Mouse (Mus musculus): ENCODE results near the gene Dhcr24. TPM values are rescaled to one million over a fixed set of nuclear protein-coding genes. Genes with fewer than 3 reads are reported as not detected.
A peak's percentile ranks its signal among the peaks of the same experiment; 100 is the strongest.

Gene Dhcr24
- polyA plus RNA-seq, 1 experiment = 89.2 TPM

DNA sequence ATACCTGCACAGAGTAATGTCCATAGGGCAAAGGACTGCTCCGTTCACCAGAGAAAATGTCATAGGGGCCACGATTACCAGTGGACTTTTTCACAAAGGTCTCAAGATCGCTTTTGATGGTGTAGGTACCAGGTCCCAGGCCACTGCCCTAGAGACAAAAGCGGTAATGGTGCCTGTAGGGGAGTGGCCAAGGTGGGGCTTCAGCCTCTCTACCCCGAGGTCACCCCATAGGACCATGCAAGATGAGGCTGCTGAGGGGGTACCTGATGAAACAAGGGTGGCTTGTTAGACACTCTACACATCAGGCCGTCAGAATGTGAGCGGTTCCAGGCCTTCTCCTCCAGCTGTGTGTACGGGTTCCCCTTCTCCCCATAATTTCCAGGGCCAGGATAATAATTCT, 52.3 kb downstream of the Dhcr24 start:
- DNase-seq (ENCODE audit: low read depth) = no peak
- no peak for TF ChIP-seq POLR2A (IDR thresholded peaks at IDR 0.05; ENCODE audit: borderline replicate concordance, extremely low read depth, insufficient read depth, insufficient read length, poor library complexity, severe bottlenecking)
- TF ChIP-seq CTCF (IDR thresholded peaks at IDR 0.05; ENCODE audit: borderline replicate concordance, extremely low read depth, insufficient read depth, insufficient read length) = no peak

- TF ChIP-seq CTCF (IDR thresholded peaks at IDR 0.05; ENCODE audit: borderline replicate concordance, extremely low read depth, insufficient read depth, insufficient read length) = no peak
- no peak for TF ChIP-seq POLR2A (IDR thresholded peaks at IDR 0.05; ENCODE audit: borderline replicate concordance, extremely low read depth, insufficient read depth, insufficient read length, poor library complexity, severe bottlenecking)
- no peak for DNase-seq (ENCODE audit: low read depth)
Measured at GRCm38 (mm10) chr4:106613560-106613959, 52.7 kb downstream of the Dhcr24 start.

DNA sequence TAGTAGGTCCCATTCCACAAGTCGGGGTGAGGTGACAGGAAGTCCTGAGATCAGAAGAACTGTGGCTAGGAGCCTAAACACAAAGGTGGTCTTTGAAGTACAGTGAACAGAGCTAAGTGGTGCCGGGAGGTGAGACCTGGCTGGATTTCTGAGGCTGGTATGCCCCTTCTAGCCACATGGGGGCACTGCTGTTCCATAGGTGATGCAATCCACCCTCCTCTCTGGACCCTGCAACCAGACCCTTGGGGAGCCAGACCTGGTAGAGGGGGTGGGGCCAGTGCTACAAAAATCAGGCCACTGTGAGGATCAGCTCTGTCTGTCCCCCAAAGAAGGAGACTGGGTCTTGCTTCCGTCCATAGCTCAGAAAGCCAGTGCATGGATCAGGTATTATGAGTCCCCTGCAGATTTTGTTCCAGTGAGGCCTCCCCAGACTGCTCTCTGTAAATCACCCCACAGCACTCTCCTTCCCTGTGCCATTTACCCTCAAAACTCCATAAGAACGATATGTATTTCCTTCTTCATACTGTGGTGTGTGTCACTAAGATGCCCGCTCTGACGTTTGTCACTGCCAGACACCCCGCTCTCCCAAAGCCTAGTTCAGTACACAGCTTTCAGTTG, 53.5 kb downstream of the Dhcr24 start:
- peak; percentile 76 for DNase-seq (ENCODE audit: low read depth)
- TF ChIP-seq CTCF (IDR thresholded peaks at IDR 0.05; ENCODE audit: borderline replicate concordance, extremely low read depth, insufficient read depth, insufficient read length) (peak; percentile 97), POLR2A (IDR thresholded peaks at IDR 0.05; ENCODE audit: borderline replicate concordance, extremely low read depth, insufficient read depth, insufficient read length, poor library complexity, severe bottlenecking) (no peak)

GRCm38 (mm10) chr4:106614881-106615280, 54.0 kb downstream of the Dhcr24 start:
- TF ChIP-seq CTCF (IDR thresholded peaks at IDR 0.05; ENCODE audit: borderline replicate concordance, extremely low read depth, insufficient read depth, insufficient read length) (no peak), POLR2A (IDR thresholded peaks at IDR 0.05; ENCODE audit: borderline replicate concordance, extremely low read depth, insufficient read depth, insufficient read length, poor library complexity, severe bottlenecking) (no peak)
- DNase-seq (ENCODE audit: low read depth) = no peak

- no peak for DNase-seq (ENCODE audit: low read depth)
- no peak for TF ChIP-seq CTCF (IDR thresholded peaks at IDR 0.05; ENCODE audit: borderline replicate concordance, extremely low read depth, insufficient read depth, insufficient read length)
- no peak for TF ChIP-seq POLR2A (IDR thresholded peaks at IDR 0.05; ENCODE audit: borderline replicate concordance, extremely low read depth, insufficient read depth, insufficient read length, poor library complexity, severe bottlenecking)
Measured at GRCm38 (mm10) chr4:106615637-106616036, 54.8 kb downstream of the Dhcr24 start.

DNA sequence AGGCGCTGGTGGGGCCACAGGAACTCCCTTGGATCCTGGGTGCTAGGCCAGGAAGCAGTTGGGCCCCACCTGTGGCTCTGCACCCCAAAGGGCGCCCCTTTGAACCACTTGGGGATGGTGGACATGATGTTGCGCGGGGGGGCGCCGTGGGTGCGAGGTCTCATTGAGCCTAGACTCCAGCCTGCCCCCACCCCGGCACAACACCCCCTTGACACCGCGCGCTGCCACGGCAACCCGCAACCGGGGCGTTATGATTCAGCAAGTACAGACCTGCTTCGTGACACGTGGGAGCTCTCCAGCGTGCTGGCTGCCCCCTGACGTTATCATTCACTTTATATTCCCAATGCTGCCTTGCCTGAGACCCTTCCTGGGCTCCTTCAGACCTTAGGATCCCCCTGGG, 56.2 kb downstream of the Dhcr24 start, which contains the start of gene Lexm:
Gene Lexm, minus strand, starts transcription at position 186 of the 400 bp plus-strand sequence.
- TF ChIP-seq CTCF (IDR thresholded peaks at IDR 0.05; ENCODE audit: borderline replicate concordance, extremely low read depth, insufficient read depth, insufficient read length) (no peak), POLR2A (IDR thresholded peaks at IDR 0.05; ENCODE audit: borderline replicate concordance, extremely low read depth, insufficient read depth, insufficient read length, poor library complexity, severe bottlenecking) (no peak)

DNA sequence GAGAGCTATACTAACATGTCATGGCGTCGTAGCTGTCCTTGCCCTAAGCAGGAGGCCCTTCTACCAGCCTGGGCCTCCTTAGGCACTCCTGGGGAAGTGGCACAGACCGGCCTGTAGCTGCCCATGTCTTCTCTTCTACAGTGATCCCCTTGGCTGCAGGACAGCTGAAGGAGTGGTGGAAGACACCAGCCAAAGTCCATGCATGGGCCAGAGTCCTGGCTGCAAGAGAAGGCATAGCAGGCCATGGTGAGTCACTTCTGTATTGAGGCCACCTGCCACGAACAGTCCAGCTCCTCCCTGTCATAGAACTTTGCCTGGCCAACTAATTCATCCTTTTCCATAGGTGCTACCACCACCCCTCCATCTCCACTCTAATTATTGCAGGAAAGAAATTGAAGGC, 58.1 kb downstream of the Dhcr24 start:
- DNase-seq (ENCODE audit: low read depth) = no peak
- TF ChIP-seq POLR2A (IDR thresholded peaks at IDR 0.05; ENCODE audit: borderline replicate concordance, extremely low read depth, insufficient read depth, insufficient read length, poor library complexity, severe bottlenecking) (no peak), CTCF (IDR thresholded peaks at IDR 0.05; ENCODE audit: borderline replicate concordance, extremely low read depth, insufficient read depth, insufficient read length) (no peak)

More for the DNA sequence above, 56.2 kb downstream of the Dhcr24 start, which contains the start of gene Lexm:
- no peak for DNase-seq (ENCODE audit: low read depth)

- TF ChIP-seq POLR2A (IDR thresholded peaks at IDR 0.05; ENCODE audit: borderline replicate concordance, extremely low read depth, insufficient read depth, insufficient read length, poor library complexity, severe bottlenecking) = no peak
- no peak for TF ChIP-seq CTCF (IDR thresholded peaks at IDR 0.05; ENCODE audit: borderline replicate concordance, extremely low read depth, insufficient read depth, insufficient read length)
- DNase-seq (ENCODE audit: low read depth) = no peak
Measured at GRCm38 (mm10) chr4:106621428-106621827, 60.6 kb downstream of the Dhcr24 start.

GRCm38 (mm10) chr4:106622030-106622493, 61.2 kb downstream of the Dhcr24 start, which contains the start of gene Ttc22:
Gene Ttc22, plus strand, starts transcription at chr4:106622432.
- no peak for TF ChIP-seq POLR2A (IDR thresholded peaks at IDR 0.05; ENCODE audit: borderline replicate concordance, extremely low read depth, insufficient read depth, insufficient read length, poor library complexity, severe bottlenecking)
- no peak for TF ChIP-seq CTCF (IDR thresholded peaks at IDR 0.05; ENCODE audit: borderline replicate concordance, extremely low read depth, insufficient read depth, insufficient read length)
- DNase-seq (ENCODE audit: low read depth) = no peak

DNA sequence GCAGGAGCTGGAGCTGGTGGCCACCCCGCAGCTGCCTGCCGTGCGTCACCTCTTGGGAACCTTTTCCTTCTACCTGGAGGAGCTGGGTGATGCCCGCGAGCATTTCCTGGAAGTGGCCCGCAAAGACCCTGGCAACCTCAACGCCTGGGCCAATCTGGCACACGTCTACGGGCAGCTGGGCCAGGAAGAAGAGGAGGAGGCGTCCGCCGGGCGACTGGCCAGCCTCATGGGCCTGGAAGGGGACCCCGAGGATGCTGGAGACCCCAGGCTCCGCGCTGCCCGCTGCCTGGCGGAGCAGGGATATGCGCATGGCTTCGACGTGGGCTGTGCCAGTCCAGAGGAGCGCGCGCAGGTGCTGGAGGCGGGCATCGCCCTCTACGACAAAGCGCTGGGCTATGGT, 61.9 kb downstream of the Dhcr24 start:
- TF ChIP-seq POLR2A (IDR thresholded peaks at IDR 0.05; ENCODE audit: borderline replicate concordance, extremely low read depth, insufficient read depth, insufficient read length, poor library complexity, severe bottlenecking) (no peak), CTCF (IDR thresholded peaks at IDR 0.05; ENCODE audit: borderline replicate concordance, extremely low read depth, insufficient read depth, insufficient read length) (no peak)
- no peak for DNase-seq (ENCODE audit: low read depth)

- DNase-seq (ENCODE audit: low read depth) = no peak
- no peak for TF ChIP-seq POLR2A (IDR thresholded peaks at IDR 0.05; ENCODE audit: borderline replicate concordance, extremely low read depth, insufficient read depth, insufficient read length, poor library complexity, severe bottlenecking)
- TF ChIP-seq CTCF (IDR thresholded peaks at IDR 0.05; ENCODE audit: borderline replicate concordance, extremely low read depth, insufficient read depth, insufficient read length) = no peak
Measured at GRCm38 (mm10) chr4:106624271-106624670, 63.4 kb downstream of the Dhcr24 start.

DNA sequence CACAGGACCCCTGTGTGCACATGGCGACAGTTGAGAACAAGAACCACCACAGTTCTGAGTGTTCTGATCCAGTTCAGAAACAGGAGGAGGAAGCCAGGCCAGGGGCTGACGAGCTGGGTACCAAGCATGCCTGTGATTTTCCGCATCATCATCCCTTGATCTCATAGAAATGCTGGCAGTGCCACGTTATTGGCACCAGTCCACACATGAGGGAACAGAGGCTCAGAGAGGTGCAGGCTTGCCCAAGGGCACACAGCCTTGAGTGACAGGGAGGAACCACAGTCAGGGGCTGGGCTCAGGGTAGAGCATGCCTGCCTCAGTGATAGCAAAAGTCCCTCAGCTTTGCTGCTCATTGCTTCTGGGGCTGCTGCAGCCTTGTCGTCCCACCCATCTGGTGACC, 67.0 kb downstream of the Dhcr24 start:
- no peak for TF ChIP-seq CTCF (IDR thresholded peaks at IDR 0.05; ENCODE audit: borderline replicate concordance, extremely low read depth, insufficient read depth, insufficient read length)
- no peak for TF ChIP-seq POLR2A (IDR thresholded peaks at IDR 0.05; ENCODE audit: borderline replicate concordance, extremely low read depth, insufficient read depth, insufficient read length, poor library complexity, severe bottlenecking)
- DNase-seq (ENCODE audit: low read depth) = no peak
